Mouse (Mus musculus) gastrocnemius, adult 18-20 months (tissue): ENCODE measurements at regions not wholly inside any gene's neighbourhood (a gene's known extent, or its start where the extent isn't known, plus 50 kb on each side); places are given as distances from the start of the nearest gene placed in this dataset.

Source experiments
- DNase-seq: peaks from one replicate; pipeline ENCODE4 v3.0.0; 2021; ENCODE audit warnings: low spot score

- DNase-seq = peak; percentile 63
Observed at GRCm38 (mm10) chr13:97617511-97618189, 142.8 kb downstream of the Gm10260 start.

- no peak for DNase-seq
Observed at GRCm38 (mm10) chr13:97616919-97617318, 143.5 kb downstream of the Gm10260 start.

GRCm38 (mm10) chr13:97607221-97607723 is 153.2 kb downstream of the Gm10260 start:
- no peak for DNase-seq

DNA sequence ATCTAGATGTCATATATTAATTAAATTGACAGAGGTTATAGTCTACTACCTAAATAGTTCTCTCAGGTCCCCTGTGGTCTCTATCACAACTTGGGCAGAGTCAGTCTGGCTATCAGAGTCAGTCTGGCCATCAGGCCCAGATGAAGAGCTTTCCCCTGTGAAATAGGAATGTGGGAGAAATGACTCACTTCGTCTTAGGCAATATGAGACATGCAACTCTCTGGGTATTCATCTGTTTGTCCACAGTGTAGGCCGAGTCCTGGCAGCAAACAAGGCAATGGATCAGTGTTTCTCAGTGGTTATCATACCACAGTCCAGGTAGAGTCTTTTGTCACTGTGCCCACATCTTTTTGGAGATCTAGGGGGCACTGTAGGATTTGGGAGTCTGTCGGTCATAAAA is 156.0 kb downstream of the Gm10260 start:
- peak; percentile 52 for DNase-seq

GRCm38 (mm10) chr13:97601135-97601730 is 159.2 kb downstream of the Gm10260 start:
- no peak for DNase-seq

DNA sequence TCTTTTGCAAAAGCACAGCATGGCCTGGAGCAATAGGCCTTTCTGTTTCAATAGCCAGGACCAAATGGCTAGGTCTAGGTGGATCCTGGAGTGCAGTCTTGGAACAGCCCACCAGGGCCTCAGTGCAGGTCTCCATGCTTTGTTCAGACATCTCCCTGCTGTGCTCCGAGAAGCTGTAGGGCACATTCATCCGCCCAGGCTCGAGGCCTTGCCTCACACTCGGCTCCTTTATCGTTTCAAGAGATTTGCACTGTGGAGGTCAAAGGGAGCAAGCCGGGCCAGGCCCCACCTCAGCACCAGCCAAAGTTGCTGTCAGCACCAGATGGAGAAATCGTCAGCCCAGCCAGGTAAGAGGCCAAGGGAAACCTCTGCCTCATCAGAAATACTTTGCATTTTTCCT is 160.3 kb downstream of the Gm10260 start:
- DNase-seq = no peak

DNA sequence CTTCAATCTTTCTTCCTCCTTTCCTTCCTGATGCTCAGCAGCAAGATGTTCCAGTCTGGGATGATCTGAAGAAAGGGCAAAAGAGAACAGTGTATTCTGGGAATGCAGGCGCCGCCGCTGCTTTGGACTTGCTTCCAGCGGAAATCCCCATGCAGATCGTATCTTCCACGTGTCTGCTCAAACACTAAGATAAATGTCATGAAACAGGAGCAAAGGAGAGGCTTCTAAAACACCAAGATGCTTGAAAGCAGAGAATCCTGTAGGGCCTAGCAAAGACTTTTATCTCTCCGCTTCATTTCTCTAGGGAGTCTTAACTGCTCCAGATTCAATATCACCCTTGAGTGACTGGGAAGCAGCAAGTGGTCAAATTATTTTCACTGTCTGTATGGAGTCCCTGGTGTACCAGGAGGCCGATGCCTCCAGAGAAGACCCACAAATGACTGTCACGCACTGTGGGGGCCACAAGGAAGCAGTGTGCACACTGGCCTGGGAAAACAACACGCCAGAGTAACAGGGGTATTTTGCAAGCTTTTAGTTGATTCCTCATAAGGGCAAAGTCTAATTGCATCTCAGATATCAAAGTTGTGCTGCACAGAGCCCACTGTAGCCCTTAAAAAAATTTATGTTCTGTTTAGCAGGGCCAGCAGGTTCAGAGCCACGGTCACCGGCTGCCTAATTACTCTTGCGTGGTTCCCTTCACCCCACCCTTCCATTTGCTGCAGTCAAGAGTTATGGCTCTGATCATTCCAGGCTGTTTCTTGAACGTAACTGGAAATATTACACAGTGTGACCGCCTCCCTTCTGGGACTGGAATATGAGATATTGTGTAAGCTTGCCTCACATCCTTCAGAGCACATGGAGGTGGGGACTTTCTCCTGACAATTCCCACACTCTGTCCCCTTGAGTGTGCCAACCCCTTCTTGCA is 161.7 kb downstream of the Gm10260 start:
- peak; percentile 72 for DNase-seq

DNA sequence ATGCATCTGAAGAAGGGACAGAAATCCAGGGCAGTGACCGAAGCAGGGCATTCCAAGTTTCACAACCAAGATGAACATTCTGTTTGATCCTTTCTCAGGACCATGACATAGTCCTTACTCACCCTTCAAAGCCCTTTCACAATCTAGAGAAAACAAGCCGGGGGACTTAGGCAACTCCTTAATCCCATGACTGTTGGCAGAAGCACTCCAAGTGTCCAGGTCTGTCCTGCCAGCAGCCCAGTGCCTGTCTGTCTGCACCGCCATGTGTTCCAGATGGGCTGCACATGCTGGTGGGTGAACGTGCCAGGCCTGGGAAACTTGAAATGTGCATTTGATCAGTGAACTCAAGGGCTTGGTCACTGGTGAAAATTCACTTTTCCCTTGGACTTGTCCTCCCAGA is 165.6 kb downstream of the Gm10260 start:
- no peak for DNase-seq

DNA sequence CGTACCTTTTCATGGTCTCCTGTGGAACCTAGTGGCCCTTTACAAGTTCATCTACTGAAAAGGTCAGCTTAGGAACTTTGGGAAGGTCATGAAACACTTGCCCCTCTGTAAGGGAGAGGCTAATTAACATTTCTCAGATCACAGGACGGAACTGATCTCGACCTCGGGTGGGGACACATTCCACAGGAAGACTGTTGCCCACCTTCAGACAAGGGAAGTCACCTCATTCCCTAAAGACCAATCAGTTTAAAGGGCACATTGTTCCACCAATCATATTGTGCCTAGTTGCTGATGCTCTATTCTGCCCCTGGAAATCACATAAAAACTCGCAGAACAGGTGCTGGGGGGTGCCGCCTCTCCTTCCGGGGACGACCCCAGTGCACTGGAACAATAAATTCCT is 170.8 kb downstream of the Gm10260 start:
- DNase-seq = no peak

GRCm38 (mm10) chr13:97588085-97588484 is 172.3 kb downstream of the Gm10260 start:
- DNase-seq = no peak

- no peak for DNase-seq
Observed at GRCm38 (mm10) chr13:97587088-97587487, 173.3 kb downstream of the Gm10260 start.

- no peak for DNase-seq
Observed at GRCm38 (mm10) chr13:97584045-97584444, 176.4 kb downstream of the Gm10260 start.

- DNase-seq = no peak
Observed at GRCm38 (mm10) chr13:97581380-97581779, 179.1 kb downstream of the Gm10260 start.

DNA sequence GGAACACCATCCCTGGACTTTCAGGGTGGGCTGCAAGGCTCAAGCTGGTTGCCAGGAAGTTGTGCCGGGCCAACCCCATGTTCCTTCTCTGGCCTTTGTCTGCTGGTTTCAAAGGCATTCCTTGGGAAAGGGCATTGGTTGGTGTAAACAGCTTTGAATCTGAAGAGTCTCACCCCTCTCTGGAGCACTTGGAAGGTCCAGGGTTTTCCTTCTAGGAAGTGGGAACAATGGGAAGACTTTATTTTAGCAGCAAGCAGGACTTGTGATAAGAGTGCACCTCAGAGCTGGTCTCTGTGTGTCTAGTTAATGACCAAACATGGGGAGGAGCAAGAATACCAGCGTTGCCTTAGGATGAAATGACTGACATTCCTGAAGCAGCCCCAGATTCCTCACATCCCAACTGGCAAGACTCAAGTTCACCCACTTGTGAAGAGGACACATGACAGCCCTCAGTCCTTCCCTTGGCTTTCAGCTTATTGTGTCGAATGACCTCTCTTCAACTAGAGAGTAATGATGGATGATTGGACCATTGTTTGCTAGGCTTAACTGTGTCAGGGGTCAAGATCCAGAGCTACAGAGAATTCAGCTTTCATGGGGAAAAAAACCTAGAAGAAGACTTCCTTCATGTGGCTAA is 180.1 kb downstream of the Gm10260 start:
- DNase-seq = no peak

DNA sequence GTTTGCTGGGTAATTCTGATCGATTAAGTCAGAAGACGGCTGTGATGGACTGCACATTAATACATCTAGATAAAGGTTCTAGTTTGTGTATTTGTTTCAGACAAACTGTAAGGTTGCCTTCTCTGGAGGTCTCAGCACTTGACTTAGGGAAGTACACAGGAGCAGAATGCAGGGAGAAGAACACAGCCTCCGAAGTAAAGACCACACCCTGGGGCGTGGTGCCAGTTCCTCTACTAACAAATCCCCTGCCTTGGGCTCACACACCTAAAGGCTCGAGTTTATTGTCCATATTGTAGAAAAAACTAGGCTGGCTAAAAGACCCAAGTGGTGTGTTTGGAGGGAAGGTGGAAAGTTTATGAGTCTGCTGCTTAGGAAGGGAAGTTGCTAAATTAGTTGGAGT is 181.8 kb downstream of the Gm10260 start:
- DNase-seq = no peak

GRCm38 (mm10) chr13:97577081-97577785 is 183.2 kb downstream of the Gm10260 start:
- DNase-seq = peak; percentile 20

GRCm38 (mm10) chr13:97573601-97574000 is 186.8 kb downstream of the Gm10260 start:
- no peak for DNase-seq

DNA sequence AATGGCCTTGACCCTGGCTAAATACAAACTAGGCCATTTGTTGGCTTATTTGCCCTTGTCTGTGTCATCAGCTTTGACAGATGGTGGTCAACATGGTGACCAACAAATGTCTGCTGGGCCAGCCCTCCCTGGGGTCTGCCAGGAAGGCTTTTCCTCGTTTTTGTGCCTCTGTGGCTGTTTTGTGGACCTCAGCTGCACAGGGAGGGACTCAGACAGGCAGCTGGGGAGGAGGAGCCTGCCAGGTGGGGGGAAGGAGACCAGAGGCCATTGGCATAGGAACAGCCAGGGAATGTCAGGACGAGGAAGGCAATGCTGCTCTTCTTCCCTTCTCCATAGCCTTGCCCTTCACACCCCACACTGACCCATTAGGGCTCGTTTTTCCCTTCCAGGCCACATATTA is 188.1 kb downstream of the Gm10260 start:
- no peak for DNase-seq

- DNase-seq = no peak
Observed at GRCm38 (mm10) chr13:97570009-97570408, 190.4 kb downstream of the Gm10260 start.

DNA sequence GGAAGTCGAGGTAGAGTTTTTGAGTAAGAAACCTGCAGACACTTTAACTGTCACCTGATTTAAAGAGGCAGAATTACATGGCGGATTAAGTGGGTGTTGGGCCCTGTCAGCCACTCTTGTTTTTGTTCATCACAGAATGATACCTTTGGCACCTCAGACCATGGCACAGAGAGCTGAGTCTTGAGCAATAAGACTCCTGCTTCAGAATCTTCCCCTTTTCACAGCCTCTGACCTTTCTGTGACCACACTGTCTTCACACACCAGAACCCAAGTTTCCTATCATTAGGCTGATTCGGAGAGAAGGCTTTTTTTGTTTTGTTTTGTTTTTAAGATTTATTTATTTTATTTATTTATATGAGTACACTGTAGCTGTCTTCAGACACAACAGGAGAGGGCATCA is 192.8 kb downstream of the Gm10260 start:
- DNase-seq = no peak

- DNase-seq = peak; percentile 76
Observed at GRCm38 (mm10) chr13:97566071-97566470, 194.4 kb downstream of the Gm10260 start.
